In genomic region chr11:4292224-4292887, GRCm38 (mm10) we compare ENCODE assay signal across 14 mouse cellular contexts. TPM values are rescaled to one million over a fixed set of nuclear protein-coding genes. Genes with fewer than 3 reads are reported as not detected.
A peak's percentile ranks its signal among the peaks of the same experiment; 100 is the strongest.
DNase-seq lines count a peak whose midpoint lies in the region; ATAC-seq and TF ChIP-seq lines count a peak whose summit lies in the region.
"Had no signal": no experiment of that assay in that cellular context is flagged by ENCODE, and none has a peak within 500 bp of the region (broad histone marks: within the 10 kb centered on the region; RNA-seq: fewer than 3 reads in every experiment).

No protein-coding gene starts in this region.

- H3K79me2 ChIP-seq in heart, adult 2 months (replicated peaks; ENCODE audit: control insufficient read depth, insufficient read depth, low read length) = no peaks in the 10 kb centered on the region

- ATAC-seq in lung, embryonic 15.5 days (ENCODE audit: borderline replicate concordance, extremely low read depth, low FRiP score, low TSS enrichment) = peak; percentile 21; the same call in 1 of the 2 replicates
- ATAC-seq in common myeloid progenitor, adult 5-6 weeks (replicated peaks; ENCODE audit: low read depth, poor library complexity, severe bottlenecking) = peak; percentile 26
- peak; percentile 91 for ATAC-seq in liver, embryonic 15.5 days (ENCODE audit: insufficient read depth)
- ATAC-seq in inflammation-experienced regulatory T-cells, adult 6 months = no peak

- DNase-seq in heart, adult 2 months = no peak
- no peak for DNase-seq in heart, postnatal 4 days
- no peak for DNase-seq in lung, postnatal 14 days
- no peak for DNase-seq in B cell, adult 2 months
- DNase-seq: kidney, postnatal 25 days had no signal

- no peak overlapping the region for H3K9ac ChIP-seq in heart, adult 2 months (ENCODE audit: low read depth, low read length)
- H3K9ac ChIP-seq in lung, embryonic 15.5 days = no peak overlapping the region
- no peak overlapping the region for H3K9ac ChIP-seq in liver, embryonic 15.5 days
- H3K9ac ChIP-seq: limb, embryonic 13.5 days had no signal

- no peak for TF ChIP-seq EP300 in heart, adult 2 months (IDR thresholded peaks at IDR 0.05; ENCODE audit: insufficient read depth, low read depth, low read length)

- intact Hi-C loops in heart, adult 2 months (cut with DNase I) = no loop called here

- H3K36me3 ChIP-seq in heart, adult 2 months (ENCODE audit: control insufficient read depth, insufficient read depth, low read length) = no peaks in the 10 kb centered on the region
- no peaks in the 10 kb centered on the region for H3K36me3 ChIP-seq in lung, embryonic 15.5 days
- no peaks in the 10 kb centered on the region for H3K36me3 ChIP-seq in liver, embryonic 15.5 days (replicated peaks)
- H3K36me3 ChIP-seq: limb, embryonic 13.5 days had no signal

- WGBS in heart, adult 2 months = 30% methylated on average over 8 of the region's 8 CpGs
- 52% methylated on average over 8 of the region's 8 CpGs for WGBS in lung, embryonic 15.5 days
- WGBS in liver, embryonic 15.5 days (ENCODE audit: insufficient replicate concordance) = 15% methylated on average over 8 of the region's 8 CpGs

- no peaks in the 10 kb centered on the region for H3K27me3 ChIP-seq in heart, adult 2 months (ENCODE audit: control insufficient read depth, insufficient read depth, low read length)
- H3K27me3 ChIP-seq in lung, embryonic 15.5 days = peaks cover 23% of the 10 kb centered on the region
- peaks cover 32% of the 10 kb centered on the region for H3K27me3 ChIP-seq in liver, embryonic 15.5 days

- no peak overlapping the region for H3K4me2 ChIP-seq in lung, embryonic 15.5 days
- H3K4me2 ChIP-seq in liver, embryonic 15.5 days = peak overlapping the region; percentile 60
- H3K4me2 ChIP-seq: limb, embryonic 13.5 days had no signal

- no peaks in the 10 kb centered on the region for H3K9me3 ChIP-seq in lung, embryonic 15.5 days
- no peaks in the 10 kb centered on the region for H3K9me3 ChIP-seq in liver, embryonic 15.5 days (replicated peaks)
- H3K9me3 ChIP-seq: limb, embryonic 13.5 days; megakaryocyte, embryonic 14.5 days had no signal

- H3K27ac ChIP-seq in heart, adult 2 months = peak overlapping the region; percentile 59
- H3K27ac ChIP-seq in lung, embryonic 15.5 days = no peak overlapping the region
- H3K27ac ChIP-seq in liver, embryonic 15.5 days (replicated peaks) = peak overlapping the region; percentile 41; the same call in 1 of the 2 replicates
- H3K27ac ChIP-seq: limb, embryonic 13.5 days had no signal

- no peak for TF ChIP-seq CTCF in heart, adult 2 months (IDR thresholded peaks at IDR 0.05)

- H3K4me3 ChIP-seq in heart, adult 2 months = no peak overlapping the region
- no peak overlapping the region for H3K4me3 ChIP-seq in lung, embryonic 15.5 days
- 0 out of 2 replicates have a peak overlapping the region, but pooled peaks have one; percentile 7 for H3K4me3 ChIP-seq in liver, embryonic 15.5 days (replicated peaks)
- H3K4me3 ChIP-seq: limb, embryonic 13.5 days; megakaryocyte, embryonic 14.5 days had no signal

- H3K4me1 ChIP-seq in heart, adult 2 months (ENCODE audit: control insufficient read depth, insufficient read depth, low read length) = peaks cover 27% of the 10 kb centered on the region
- peaks cover 34% of the 10 kb centered on the region for H3K4me1 ChIP-seq in lung, embryonic 15.5 days
- peaks cover 36% of the 10 kb centered on the region for H3K4me1 ChIP-seq in liver, embryonic 15.5 days (replicated peaks)

- TF ChIP-seq POLR2A in heart, adult 2 months (IDR thresholded peaks at IDR 0.05; ENCODE audit: insufficient read depth, low read depth, low read length) = no peak

RNA-seq across cellular contexts. Expression of gene Lif, which starts 35.0 kb away (rescaled TPM):
- total RNA-seq in heart, adult 2 months (2021) = under 1 TPM; 0.21 to 0.36 TPM
- polyA plus RNA-seq in heart, adult 2 months (2012; rRNA removed) = 1.5 TPM in 2 replicates
- 1 to 10 TPM; 1.8 to 2.0 TPM for total RNA-seq in heart, postnatal 4 days (2021)
- 0.19 and 0.32 TPM in 2 replicates for polyA plus RNA-seq in lung, embryonic 15.5 days (2015; fragmentation: Nextera tagmentation; extraction: Ambion mirVana)
- 0.63 and 1.1 TPM in 2 replicates for total RNA-seq in common myeloid progenitor, adult 5-6 weeks (2017)
- polyA plus RNA-seq in liver, embryonic 15.5 days (2015; fragmentation: Nextera tagmentation; extraction: Ambion mirVana) = not detected in 2 replicates
- 1 to 10 TPM; 1.9 to 2.6 (median 2.5) TPM for polyA plus RNA-seq in inflammation-experienced regulatory T-cells, adult 6 months (2017; shearing (Covaris generic))
- polyA plus RNA-seq: hindbrain, embryonic 11.5 days had no signal

RNA-seq across cellular contexts. Expression of gene Osm, which starts 56.1 kb away (rescaled TPM):
- total RNA-seq in heart, adult 2 months (2021) = under 1 TPM; 0.13 to 0.14 TPM
- 0.14 and 0.15 TPM in 2 replicates for polyA plus RNA-seq in heart, adult 2 months (2012; rRNA removed)
- total RNA-seq in heart, postnatal 4 days (2021) = under 1 TPM in 1 of 2 experiments, not detected in 1; 0.14 TPM
- polyA plus RNA-seq in lung, embryonic 15.5 days (2015; fragmentation: Nextera tagmentation; extraction: Ambion mirVana) = 0.09 and 0.22 TPM in 2 replicates
- total RNA-seq in common myeloid progenitor, adult 5-6 weeks (2017) = 15.7 and 16.1 TPM in 2 replicates
- polyA plus RNA-seq in liver, embryonic 15.5 days (2015; fragmentation: Nextera tagmentation; extraction: Ambion mirVana) = 0.50 TPM in 2 replicates
- 10 to 100 TPM; 11.2 to 23.6 (median 16.6) TPM for polyA plus RNA-seq in inflammation-experienced regulatory T-cells, adult 6 months (2017; shearing (Covaris generic))
- total RNA-seq: gastrocnemius, postnatal 36 days had no signal
- polyA plus RNA-seq: hindbrain, embryonic 11.5 days; testis, adult 2 months had no signal
